Mouse (Mus musculus) myocyte (in vitro differentiated cells): ENCODE measurements around the gene Mtif2.

Source experiments
- E2F4 ChIP-seq: IDR thresholded peaks from one replicate; pipeline ENCODE4 v1.6.1; 2011; ENCODE audit warnings: mild to moderate bottlenecking, control low read depth, moderate library complexity; ENCODE audit not compliant: insufficient read depth
- MYOD1 ChIP-seq, 3 experiments: IDR thresholded peaks; one replicate each; pipeline ENCODE4 v1.6.1; 2011; ENCODE audit warnings: control low read depth in 2 of 3, low read depth in 2 of 3, mild to moderate bottlenecking in 2 of 3, moderate library complexity in 1 of 3; ENCODE audit not compliant: insufficient read length in 2 of 3, control insufficient read depth in 1 of 3
- REST ChIP-seq: IDR thresholded peaks from one replicate; pipeline ENCODE4 v1.6.1; 2011; ENCODE audit warnings: mild to moderate bottlenecking, control low read depth, moderate library complexity; ENCODE audit not compliant: insufficient read depth, insufficient read length

DNA sequence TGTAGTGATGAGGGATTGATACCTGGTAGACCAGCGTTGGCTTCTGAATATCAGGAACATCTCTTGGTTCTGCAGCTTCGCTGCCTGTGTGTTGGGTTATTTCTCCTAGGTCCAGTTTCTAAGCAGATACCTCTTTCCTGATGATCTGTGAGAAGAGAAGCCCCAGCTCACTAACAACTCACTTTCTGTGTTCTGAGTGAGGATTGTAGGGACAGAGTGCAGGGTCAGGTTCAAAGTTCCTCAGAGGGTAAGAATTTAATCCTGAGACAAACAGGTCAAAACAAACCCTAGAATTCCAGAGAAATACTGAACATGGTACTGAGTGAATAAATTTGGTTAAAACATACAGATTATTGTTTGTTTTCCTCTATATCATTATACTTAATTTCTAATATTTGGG, 37.2 kb downstream of the Mtif2 start:
- TF ChIP-seq E2F4 (no peak), MYOD1 (IDR thresholded peaks at IDR 0.05; ENCODE audit: control insufficient read depth in 1 of 3, insufficient read length in 2 of 3, low read depth in 2 of 3) (no peak), REST (no peak)
